Comparison of ENCODE assay signal across 22 mouse cellular contexts in the genomic region with DNA sequence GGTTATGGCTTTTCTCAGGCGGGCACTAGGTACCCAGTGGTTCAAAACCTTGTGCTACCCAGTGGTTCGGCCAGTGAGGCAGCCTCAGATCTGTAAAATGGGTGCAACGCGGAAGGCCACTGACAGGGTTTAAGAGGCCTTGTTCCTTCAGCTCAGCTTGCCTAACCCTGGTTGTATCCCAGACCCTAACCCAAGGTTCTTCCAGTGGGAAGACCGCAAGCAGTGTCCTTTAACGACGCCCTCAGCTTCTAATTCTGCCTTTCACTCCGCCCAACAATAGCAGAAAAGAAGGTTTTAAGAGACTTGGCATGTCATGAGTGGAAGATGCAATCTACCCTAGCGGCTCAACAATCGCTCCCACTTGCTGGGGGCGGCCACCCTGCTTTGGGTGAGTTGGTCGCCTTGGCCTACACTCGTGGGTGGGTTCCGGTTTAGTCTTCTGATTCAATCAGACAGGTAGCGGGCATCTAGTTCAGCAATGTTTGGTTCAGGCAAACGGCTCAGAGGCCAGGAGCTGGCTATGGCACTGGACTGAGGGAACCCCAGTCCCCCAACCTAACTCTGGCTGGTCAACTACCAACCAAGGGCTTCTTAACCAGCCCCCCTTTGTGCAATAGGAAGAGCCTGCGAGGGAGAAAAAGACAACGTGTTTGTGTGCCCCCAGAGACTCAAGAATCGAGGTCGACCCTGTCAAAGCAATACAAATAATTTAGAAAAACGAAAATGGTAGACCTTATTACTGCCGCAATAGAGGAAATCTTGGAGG. TPM values are rescaled to one million over a fixed set of nuclear protein-coding genes. Genes with fewer than 3 reads are reported as not detected.
DNase-seq lines count a peak whose midpoint lies in the region; ATAC-seq lines count a peak whose summit lies in the region.
"Had no signal": no experiment of that assay in that cellular context is flagged by ENCODE, and none has a peak within 500 bp of the region (broad histone marks: within the 10 kb centered on the region; RNA-seq: fewer than 3 reads in every experiment).

No protein-coding gene starts in this region.

- 13% methylated on average over 22 of the region's 22 CpGs for WGBS in embryonic facial prominence, embryonic 10.5 days
- 16% methylated on average over 22 of the region's 22 CpGs for WGBS in hindbrain, embryonic 12.5 days

- peak; percentile 17 for DNase-seq in embryo, embryonic 11 days
- DNase-seq in embryo, embryonic 9.5 days (ENCODE audit: extremely low spot score) = no peak
- DNase-seq in embryonic facial prominence, embryonic 10.5 days (ENCODE audit: low spot score) = peak; percentile 53
- DNase-seq in neural tube, embryonic 10.5 days (ENCODE audit: extremely low spot score, low spot score) = peak; percentile 53
- no peak for DNase-seq in gastrocnemius, postnatal 25 days
- DNase-seq in kidney, adult 9 months = no peak
- DNase-seq: kidney, adult 11 months; kidney, postnatal 10 days; lung, postnatal 14 days; thymus, postnatal 36 days had no signal

- H3K27me3 ChIP-seq in embryonic facial prominence, embryonic 10.5 days (replicated peaks; ENCODE audit: low read depth, poor library complexity, severe bottlenecking) = peaks cover 100% of the 10 kb centered on the region
- peaks cover 88% of the 10 kb centered on the region for H3K27me3 ChIP-seq in hindbrain, embryonic 12.5 days

- no peak for ATAC-seq in hindbrain, embryonic 12.5 days (ENCODE audit: low FRiP score)
- ATAC-seq: forebrain, postnatal 0 days had no signal

- no peak overlapping the region; the same call in 1 of the 2 replicates for H3K4me3 ChIP-seq in embryonic facial prominence, embryonic 10.5 days
- H3K4me3 ChIP-seq in hindbrain, embryonic 12.5 days = peak overlapping the region; percentile 39
- H3K4me3 ChIP-seq: erythroblast, embryonic 14.5 days; heart, embryonic 13.5 days; layer of hippocampus, adult 2 months; midbrain, embryonic 12.5 days had no signal

- no peak overlapping the region for H3K27ac ChIP-seq in embryonic facial prominence, embryonic 10.5 days (replicated peaks)
- H3K27ac ChIP-seq in hindbrain, embryonic 12.5 days = peak overlapping the region; percentile 36; the same call in 1 of the 2 replicates
- H3K27ac ChIP-seq: heart, embryonic 13.5 days; layer of hippocampus, adult 2 months; midbrain, embryonic 12.5 days had no signal

- peak overlapping the region; percentile 63; the same call in 1 of the 2 replicates for H3K9ac ChIP-seq in hindbrain, embryonic 12.5 days
- H3K9ac ChIP-seq: forebrain, postnatal 0 days; heart, embryonic 13.5 days; midbrain, embryonic 12.5 days had no signal

- peaks cover 7% of the 10 kb centered on the region for H3K9me3 ChIP-seq in embryonic facial prominence, embryonic 10.5 days
- H3K9me3 ChIP-seq in hindbrain, embryonic 12.5 days (replicated peaks) = 0 out of 2 replicates have a peak, but pooled peaks cover 4% of the 10 kb centered on the region

- H3K36me3 ChIP-seq in embryonic facial prominence, embryonic 10.5 days (replicated peaks) = no peaks in the 10 kb centered on the region
- H3K36me3 ChIP-seq in hindbrain, embryonic 12.5 days = no peaks in the 10 kb centered on the region
- H3K36me3 ChIP-seq: heart, embryonic 13.5 days; midbrain, embryonic 12.5 days had no signal

- peaks cover 57% of the 10 kb centered on the region for H3K4me1 ChIP-seq in embryonic facial prominence, embryonic 10.5 days
- peaks cover 42% of the 10 kb centered on the region for H3K4me1 ChIP-seq in hindbrain, embryonic 12.5 days

- H3K4me2 ChIP-seq in hindbrain, embryonic 12.5 days (replicated peaks) = peak overlapping the region; percentile 57
- H3K4me2 ChIP-seq: heart, embryonic 13.5 days; midbrain, embryonic 12.5 days had no signal

RNA-seq across cellular contexts. Expression of gene Tlx3, which starts 4.9 kb away (rescaled TPM):
- polyA plus RNA-seq in embryonic facial prominence, embryonic 10.5 days (2016; fragmentation: Nextera tagmentation; extraction: Ambion mirVana) = 5.0 TPM in 2 replicates
- polyA plus RNA-seq in hindbrain, embryonic 12.5 days (2016; fragmentation: Nextera tagmentation; extraction: Ambion mirVana) = 29.8 and 33.8 TPM in 2 replicates
- total RNA-seq in gastrocnemius, postnatal 25 days (2021) = not detected
- total RNA-seq: forebrain, postnatal 0 days; gastrocnemius, adult 18-20 months; granulocyte monocyte progenitor cell, adult 5-6 weeks; heart, postnatal 36 days; layer of hippocampus, adult 2 months; left cerebral cortex, adult 18-20 months had no signal
- polyA plus RNA-seq: forebrain, postnatal 0 days; heart, embryonic 13.5 days; liver, embryonic 16.5 days; testis, adult 2 months had no signal

RNA-seq across cellular contexts. Expression of gene Npm1, which starts 35.5 kb away (rescaled TPM):
- 1,564 and 1,604 TPM in 2 replicates for polyA plus RNA-seq in embryonic facial prominence, embryonic 10.5 days (2016; fragmentation: Nextera tagmentation; extraction: Ambion mirVana)
- polyA plus RNA-seq in hindbrain, embryonic 12.5 days (2016; fragmentation: Nextera tagmentation; extraction: Ambion mirVana) = 615 and 624 TPM in 2 replicates
- 100 to 1,000 TPM; 103 to 105 TPM for total RNA-seq in gastrocnemius, postnatal 25 days (2021)

RNA-seq across cellular contexts. Expression of gene Fgf18, which starts 51.3 kb away (rescaled TPM):
- 2.8 and 3.4 TPM in 2 replicates for polyA plus RNA-seq in embryonic facial prominence, embryonic 10.5 days (2016; fragmentation: Nextera tagmentation; extraction: Ambion mirVana)
- polyA plus RNA-seq in hindbrain, embryonic 12.5 days (2016; fragmentation: Nextera tagmentation; extraction: Ambion mirVana) = 9.8 and 10.7 TPM in 2 replicates
- total RNA-seq in gastrocnemius, postnatal 25 days (2021) = 1 to 10 TPM; 1.8 to 2.0 TPM
- total RNA-seq: granulocyte monocyte progenitor cell, adult 5-6 weeks had no signal
- polyA plus RNA-seq: erythroblast, embryonic 14.5 days had no signal

Comparison
In these comparisons a context has a peak if more than half of its experiments do, and no peak if none do; other contexts are left out.
1. DNase-seq: peak in embryo, embryonic 11 days (single experiment), embryonic facial prominence, embryonic 10.5 days (single experiment) and neural tube, embryonic 10.5 days (single experiment); none in embryo, embryonic 9.5 days (single experiment), gastrocnemius, postnatal 25 days (single experiment) and kidney, adult 9 months (single experiment).